Mouse (Mus musculus): ENCODE data around the gene Celsr2.

Celsr2 gene

DNA sequence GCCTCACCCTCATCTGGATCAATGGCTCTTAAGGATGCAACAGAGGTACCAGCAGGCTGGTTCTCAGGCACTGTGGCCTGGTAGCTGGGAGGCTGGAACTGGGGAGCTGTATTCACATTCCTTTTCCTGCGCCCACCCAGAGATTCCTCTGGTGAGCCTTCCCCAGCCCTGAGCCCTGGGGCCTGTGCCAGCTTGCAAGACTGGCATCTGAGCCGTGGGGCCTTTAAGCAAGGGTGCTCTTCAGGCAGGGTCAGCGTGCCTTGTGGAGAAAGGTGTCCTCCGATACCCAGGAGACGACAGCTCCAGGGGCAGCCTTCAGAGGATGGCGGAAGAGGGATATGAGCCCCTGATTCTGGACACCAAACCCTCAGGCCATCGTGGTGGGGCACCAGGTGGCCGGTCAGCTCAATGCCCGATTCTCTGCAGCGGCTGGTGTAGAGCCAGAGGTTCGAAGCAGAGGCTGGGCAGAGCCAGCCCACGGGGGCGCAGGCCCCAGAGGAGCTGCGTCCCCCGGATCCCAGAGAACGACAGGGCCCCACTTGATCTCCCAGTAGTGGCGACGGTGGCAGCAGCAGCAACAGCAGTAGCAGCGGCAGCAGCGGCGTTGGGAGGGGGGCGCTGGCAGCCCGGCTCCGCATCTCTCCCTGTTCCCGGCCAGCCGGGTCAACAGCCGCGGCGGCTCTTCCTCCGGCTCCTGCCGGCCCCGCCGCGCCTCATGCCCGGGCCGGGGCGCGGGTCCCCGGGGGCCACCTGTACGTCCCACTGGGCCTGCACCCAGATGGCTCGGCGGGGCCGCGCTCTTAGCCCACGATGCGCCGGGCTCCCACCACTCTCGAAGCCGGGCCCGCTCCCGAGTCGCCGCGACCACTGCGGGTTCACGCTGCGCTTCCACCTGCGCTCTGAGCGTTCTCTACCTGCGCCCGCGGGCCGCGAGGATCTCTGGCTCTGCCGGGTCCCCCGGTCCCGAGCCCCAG is at the start of gene Celsr2:
Gene Celsr2 (minus strand): TSS at position 696 of the 974 bp plus-strand sequence.
- TF ChIP-seq GATA4 (IDR thresholded peaks at IDR 0.05; ENCODE audit: insufficient replicate concordance, low read length): no peak

DNA sequence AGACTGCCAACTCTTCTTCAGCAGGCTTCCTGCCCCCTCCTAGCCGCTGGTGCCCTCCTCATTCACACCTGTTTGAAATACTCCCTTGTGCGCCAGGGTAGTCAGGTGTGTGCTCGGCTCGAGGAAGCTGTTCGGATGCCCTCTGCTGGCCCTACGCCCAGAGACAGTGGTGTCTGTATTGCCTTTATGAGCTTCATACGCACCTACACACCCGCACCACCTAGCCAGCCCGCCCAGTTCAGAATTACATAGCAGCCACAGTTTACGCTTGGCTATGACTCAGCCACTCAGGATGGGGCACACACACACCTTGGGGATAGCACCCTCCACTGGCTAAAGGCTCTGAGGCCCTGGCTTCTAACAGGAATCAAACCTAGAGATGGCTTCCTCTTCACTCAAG is 43.5 kb upstream of the Celsr2 start:
- TF ChIP-seq GATA4 (IDR thresholded peaks at IDR 0.05; ENCODE audit: insufficient replicate concordance, low read length): no peak

DNA sequence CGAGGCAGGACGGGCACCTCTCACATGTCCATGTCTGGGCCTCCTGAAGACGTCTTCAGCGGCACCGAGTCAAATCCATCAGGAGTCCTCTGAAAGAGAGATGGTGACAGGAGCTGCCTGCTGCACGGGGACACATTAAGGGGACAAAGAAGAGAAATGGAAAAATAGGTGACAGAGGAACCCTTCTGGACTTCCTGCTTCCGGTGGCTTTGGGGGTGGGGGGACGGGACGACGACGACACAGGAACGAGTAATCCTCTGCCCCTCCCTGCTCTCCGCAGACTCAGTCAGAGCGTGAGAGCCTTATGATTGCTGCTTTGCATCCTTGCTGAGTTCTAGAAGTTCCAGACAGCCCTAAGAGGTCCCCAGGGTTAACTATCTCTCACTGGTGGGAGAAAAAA is 43.0 kb upstream of the Celsr2 start:
- TF ChIP-seq GATA4 (IDR thresholded peaks at IDR 0.05; ENCODE audit: insufficient replicate concordance, low read length): no peak

DNA sequence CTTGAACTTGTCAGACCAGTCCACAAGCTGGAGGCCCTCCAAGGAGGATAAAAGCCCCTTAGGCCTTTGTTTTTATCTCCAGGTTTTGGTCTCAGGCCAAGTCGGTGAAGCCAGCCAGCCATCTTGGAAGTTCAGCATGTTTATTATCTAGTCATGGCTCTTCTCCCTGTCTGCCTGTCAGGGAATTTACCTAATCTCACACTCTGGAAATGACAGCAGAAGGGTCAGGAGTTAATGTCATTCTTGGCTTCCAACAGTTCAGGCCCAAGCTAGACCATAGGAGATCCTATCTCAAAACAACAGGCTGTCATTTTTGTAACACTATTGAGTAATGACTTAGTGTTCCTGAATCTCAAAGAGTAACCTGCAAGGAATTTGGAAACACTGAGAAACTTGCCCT is 38.8 kb upstream of the Celsr2 start:
- no peak for TF ChIP-seq GATA4 (IDR thresholded peaks at IDR 0.05; ENCODE audit: insufficient replicate concordance, low read length)

DNA sequence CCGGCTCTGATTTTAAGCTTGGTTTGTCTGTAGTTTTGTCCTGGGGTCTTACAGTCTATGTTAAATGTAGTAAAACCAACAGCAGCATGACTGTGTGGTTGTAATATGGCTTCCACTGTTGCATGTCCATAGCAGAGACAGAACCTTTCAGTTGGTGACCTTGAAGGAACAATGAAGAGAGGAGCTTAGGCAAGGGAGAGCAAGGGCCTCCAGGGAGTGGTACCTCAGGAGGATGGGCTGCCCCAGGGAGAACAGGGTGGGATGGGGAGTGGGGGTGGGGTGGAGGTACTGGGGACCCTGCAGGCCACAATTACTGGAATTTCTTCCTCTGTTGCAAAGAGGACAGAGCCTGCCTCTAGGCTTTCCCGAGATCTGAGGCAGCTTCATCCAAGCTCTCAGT is 36.6 kb upstream of the Celsr2 start:
- TF ChIP-seq GATA4 (IDR thresholded peaks at IDR 0.05; ENCODE audit: insufficient replicate concordance, low read length): no peak

DNA sequence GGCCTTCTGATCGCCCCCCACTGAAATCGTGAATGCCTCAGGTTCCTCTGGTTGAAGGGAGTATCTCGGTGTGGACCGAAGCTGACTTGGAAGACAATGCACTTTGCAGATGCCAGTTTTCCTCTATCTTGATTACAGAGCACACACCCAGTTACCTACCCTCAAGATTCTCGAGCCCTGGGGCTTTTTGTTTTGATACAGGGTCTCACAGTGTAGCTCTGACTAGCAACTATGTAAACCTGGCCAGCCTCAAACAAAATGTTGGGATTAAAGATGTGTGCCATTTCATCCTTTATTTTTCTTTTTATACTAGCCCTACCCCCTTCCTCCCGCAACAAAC is 30.0 kb upstream of the Celsr2 start:
- TF ChIP-seq GATA4 (IDR thresholded peaks at IDR 0.05; ENCODE audit: insufficient replicate concordance, low read length): no peak

DNA sequence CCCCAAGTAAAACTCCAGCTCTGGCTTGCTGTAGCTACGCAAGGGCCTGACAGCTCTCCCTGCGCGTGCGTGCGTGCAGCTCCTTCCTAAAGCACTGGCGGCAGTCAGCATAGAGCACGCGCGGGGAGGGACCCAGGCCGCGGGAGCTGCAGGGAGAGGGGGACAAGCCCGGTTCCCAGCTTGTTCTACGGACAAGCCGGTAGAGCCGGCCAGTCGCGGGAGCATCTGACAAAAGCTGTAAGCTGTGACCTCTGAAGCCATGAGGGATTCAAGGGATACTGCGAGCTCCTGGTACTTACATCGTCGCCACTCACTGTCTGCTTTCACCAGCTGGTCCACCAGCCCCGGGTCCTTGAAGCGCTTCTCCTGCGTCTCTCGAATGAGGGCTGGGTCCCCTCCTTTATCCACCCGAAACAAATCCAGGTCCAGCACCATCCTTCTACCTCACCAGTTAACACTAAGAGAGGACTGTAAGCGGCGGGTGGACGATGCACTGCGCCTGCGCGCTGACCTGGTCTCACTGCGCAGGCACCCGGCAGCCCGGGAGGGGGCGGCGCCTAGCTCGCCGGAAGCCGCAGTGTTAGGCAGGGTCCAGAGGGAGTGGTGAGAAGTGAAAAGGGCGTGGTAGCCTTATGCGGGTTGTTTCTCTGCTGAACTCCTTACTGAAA is 29.5 kb upstream of the Celsr2 start, which contains the start of gene Sars:
Gene Sars (minus strand): TSS at position 512 of the 668 bp plus-strand sequence.
- TF ChIP-seq GATA4 (IDR thresholded peaks at IDR 0.05; ENCODE audit: insufficient replicate concordance, low read length): no peak; the same call in 1 of the 2 replicates

DNA sequence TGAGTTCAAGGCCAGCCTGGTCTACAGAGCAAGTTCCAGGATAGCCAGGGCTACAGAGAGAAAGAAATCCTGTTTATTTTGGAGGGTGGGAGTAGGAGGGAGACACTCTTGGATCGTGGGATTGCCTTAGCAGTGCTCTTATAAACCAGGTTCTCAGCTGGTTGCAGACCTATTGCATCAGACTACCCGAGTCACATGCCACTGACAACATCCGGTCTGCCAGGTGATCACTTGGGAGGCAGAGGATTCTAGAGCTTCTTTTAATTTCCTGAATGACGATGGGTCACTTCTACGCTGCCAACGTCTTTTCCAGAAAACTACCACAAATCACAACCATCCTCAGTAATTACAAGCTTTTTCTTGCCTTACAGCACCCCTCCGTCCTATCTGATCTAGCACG is 28.7 kb upstream of the Celsr2 start:
- no peak for TF ChIP-seq GATA4 (IDR thresholded peaks at IDR 0.05; ENCODE audit: insufficient replicate concordance, low read length)

DNA sequence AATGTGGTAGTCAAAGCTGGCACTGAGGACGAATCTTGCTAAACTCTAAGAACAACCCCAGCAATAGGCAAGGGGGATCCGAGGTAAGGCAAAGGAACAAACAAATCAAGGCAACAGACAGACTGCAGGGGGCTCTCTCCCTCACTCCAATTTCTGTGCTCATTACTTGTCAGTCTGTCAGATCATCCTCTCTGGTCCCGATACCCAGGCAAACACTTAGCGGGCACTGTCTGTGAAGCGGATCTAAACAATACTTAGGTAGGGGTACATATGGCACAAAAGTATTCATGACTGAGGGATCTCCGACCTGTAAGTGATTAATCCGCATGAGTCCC is 21.0 kb upstream of the Celsr2 start:
- no peak for TF ChIP-seq GATA4 (IDR thresholded peaks at IDR 0.05; ENCODE audit: insufficient replicate concordance, low read length)

DNA sequence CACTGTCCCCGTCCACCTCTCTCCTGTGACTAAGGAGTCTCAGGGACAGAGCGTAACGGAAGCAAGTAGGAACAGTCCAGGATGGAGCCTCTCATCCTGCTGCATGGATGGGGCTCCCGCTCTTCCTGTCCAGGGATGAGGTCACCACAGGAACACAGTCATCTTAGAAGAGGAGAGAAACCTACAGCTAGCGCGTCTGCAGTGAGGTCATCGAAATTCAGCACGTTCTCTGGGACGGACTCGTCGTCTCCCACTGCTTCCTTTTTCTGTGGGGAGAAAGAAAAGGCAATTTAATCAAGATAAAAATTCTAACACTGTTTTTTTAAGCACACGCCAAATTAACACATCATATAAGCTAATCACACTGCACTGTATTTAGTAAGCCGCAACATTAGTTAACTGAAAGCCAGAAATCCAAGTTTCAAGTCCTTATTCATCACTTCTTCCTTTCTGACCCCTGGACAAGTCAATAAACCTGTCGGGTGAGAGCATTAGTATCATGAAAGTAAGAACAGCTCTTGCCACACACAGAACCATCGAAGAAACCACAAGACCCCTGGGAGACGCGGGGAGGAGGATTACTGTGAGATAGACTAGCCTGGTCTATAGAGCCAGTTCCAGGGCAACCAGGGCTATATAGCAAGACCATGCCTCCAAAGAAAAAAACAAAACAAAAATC is 20.5 kb upstream of the Celsr2 start:
- TF ChIP-seq GATA4 (IDR thresholded peaks at IDR 0.05; ENCODE audit: insufficient replicate concordance, low read length): no peak

DNA sequence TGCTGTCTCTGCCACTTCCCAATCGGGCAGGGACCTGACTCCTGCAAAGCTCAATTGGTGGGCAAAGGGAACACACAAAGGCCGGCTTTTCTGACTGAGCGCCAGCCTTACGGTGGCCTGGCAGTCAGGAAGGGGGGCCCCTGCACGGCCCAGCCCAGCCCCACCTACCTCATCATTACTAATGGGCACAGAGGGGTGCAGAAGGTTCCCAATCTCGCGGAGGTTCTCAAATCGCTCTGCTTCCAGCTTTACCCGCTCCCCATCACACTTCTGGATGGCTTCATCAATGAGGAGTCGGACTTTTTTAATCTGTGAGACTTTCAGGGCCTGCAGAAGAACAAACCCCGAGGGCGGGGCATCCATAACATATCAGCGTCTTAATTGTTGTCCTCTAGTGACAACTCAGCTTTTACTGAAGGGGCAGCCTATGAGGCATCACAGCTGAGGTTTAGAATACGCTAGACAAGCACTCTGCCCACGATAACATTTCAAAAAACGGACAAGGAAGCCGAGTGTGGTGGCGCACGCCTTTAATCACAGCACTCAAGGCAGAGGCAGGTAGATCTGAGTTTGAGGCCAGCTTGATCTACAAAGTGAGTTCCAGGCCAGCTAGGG is 18.6 kb upstream of the Celsr2 start:
- no peak for TF ChIP-seq GATA4 (IDR thresholded peaks at IDR 0.05; ENCODE audit: insufficient replicate concordance, low read length)

DNA sequence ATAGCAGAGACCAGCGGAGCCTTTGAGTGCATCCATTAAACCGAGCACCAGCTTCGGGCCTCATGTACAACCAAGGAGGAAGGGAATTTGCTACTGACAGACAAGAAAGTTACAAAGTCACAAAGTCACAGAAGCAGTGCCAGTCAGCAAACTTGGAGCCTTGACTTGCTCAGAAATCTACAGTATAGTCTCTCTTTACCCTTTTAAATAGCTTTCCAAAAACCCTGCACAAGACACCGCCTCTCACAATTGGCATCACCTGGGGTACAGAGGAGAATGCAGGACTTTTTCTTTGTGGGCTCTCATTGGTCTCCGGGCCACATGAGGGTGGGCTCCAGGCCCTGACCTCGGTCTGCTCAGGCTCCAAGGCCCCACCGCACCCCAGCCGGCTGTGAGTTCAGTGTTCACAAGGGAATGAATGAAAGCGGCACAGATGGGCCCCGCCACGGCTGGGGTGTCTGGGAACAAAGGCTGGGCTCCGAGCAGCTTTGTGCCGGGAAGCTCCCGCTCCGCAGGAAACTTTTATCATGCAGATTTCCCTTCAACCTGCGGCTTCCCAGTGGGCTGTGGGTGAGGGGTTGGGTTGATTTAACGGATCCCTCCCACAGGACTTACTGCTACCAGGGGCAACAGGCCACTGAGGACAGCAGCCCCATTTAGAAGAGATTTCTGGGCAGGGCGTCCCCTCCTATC is 18.0 kb upstream of the Celsr2 start:
- TF ChIP-seq GATA4 (IDR thresholded peaks at IDR 0.05; ENCODE audit: insufficient replicate concordance, low read length): no peak

DNA sequence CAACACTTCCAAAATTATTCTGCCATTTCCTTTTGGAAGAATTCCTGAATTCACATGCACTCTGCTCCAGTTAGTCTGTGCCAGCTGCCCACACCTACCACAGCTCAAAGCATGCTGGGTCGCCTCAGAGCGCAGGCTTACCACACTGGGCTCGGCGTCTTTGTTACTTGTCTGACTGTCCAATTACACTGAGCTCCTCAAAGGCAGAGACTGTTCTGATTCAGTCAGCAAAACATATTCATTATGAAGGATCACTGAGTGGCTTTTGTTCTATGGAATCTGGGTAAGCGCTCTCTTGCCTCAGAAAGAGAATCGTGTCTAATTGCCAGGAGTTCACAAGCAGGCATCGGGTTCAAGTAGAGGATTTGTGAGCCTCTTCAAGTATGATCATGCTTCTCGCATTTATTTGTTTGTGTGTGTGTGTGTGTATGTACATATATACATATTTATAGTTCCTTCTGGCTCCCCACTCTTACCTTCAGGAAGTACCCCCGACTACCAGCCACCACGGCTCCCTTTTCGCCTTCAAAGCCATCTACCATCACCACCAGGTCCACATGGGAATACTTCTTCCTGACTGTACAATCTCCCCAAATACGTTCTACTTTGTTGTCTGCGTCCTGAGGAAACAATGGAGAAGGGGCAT is 17.3 kb upstream of the Celsr2 start:
- TF ChIP-seq GATA4 (IDR thresholded peaks at IDR 0.05; ENCODE audit: insufficient replicate concordance, low read length): no peak

DNA sequence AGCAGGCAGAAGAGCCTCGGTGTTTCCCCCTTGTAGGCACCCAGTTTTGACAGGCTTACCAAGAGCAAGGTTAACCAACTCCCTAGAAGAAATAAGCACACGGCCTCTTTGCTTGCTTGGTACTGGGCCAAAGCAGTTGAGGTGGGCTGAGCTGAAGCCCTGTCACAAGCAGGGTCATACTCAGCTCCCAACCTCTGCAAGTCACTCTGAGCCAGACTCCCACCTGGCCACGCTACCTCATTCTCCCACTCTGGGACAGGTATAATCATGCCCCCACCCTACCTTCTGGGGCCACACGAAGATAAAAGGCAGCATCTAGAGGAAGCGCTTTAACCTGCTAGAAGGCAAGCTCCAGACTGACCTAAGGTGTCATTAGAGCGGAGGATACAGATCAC is 10.3 kb upstream of the Celsr2 start:
- TF ChIP-seq GATA4 (IDR thresholded peaks at IDR 0.05; ENCODE audit: insufficient replicate concordance, low read length): no peak

Data from liver, adult (tissue).